Mouse (Mus musculus) ES-CJ7 (cell line): Measurements from ENCODE around the gene Isg20.

Experiments
- DNase-seq: peaks from one replicate; pipeline ENCODE4 v3.0.0; 2011; ENCODE audit warnings: low read depth, low spot score

The Isg20 gene

DNA sequence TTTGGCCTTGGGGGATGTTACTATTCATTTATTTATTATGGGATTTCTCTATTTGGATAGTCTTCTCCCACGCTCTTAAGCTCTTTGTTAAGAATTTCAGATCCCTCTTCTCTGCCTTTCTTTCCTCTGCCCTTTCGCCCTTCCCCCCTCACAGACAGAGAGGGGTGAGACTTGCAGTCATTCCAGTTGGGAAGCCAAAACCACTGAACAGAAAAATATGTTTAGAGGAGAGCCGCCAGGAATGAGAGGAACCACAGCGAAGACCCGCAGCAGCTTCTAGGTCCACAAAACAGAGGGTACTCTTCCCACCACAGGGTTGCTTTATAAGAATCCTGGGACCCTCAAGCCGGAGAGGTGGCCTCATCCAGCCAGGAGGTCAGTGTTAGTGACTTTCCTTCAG lies 41.4 kb downstream of the Isg20 start:
- no peak for DNase-seq

DNA sequence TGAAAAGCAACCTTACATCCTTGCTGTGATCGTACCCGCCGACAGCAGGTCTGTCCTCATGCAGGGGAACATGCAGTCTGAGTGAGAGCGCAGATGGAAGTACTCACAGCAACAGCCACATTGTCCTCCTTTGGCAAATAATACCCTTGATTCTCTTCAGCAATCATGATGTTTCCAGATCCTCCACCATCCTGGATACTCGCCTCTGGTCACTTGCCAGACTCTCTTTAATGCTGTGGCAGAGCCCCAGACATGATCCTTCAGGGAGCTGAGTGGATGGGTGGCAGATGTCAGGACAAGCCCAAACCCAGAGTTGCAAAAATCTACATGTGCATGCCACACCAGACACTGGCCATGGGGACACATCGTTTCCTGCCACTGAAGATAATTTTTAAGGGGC lies 41.9 kb downstream of the Isg20 start:
- no peak for DNase-seq

DNA sequence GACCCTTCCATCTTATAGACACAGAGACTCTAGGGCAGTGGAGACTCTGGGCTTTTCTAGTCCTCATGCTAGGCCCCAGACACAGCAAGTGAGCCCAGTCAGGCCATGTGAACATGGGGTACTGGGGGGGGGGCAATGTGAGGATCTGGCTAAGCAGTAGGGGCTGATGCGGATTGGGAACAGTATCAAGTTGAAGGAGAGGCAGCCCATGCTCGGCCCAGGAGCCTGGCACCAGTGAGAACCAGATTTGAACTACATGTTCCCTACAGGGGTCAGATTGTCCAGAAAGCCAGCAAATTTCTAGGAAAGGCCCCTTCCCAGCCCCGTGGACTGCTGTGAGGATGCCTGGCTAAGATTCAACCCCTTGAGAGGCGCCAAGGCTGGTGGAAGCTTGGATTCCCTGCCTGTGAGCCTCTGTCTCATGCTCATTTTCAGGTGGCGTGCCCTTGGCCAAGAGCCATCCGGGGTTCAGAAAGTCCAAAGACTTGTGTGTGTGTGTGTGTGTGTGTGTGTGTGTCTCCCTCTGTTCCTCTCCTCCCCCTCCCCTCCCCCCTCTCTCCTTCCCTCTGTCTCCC lies 45.4 kb downstream of the Isg20 start:
- DNase-seq = no peak

DNA sequence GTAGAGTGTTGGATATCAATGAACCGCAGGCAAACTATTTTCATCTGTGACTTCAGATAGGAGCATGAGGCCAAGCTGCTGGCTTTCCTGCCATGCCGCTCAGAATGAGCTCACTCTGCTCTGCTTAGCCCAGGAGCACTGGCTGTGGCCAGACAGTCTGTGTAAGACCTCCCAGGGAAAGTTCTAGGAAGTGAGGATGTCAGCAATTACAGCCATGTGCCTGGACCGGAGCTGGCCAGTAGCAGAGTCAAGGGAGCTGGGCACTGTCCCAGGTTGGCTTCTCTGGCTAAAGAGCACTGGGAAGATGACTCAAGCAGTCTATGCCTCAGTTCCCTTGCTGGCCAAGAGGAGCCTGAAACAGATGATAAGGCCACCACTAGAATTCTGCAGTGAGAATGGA lies 50.7 kb downstream of the Isg20 start:
- DNase-seq = no peak
